Mouse (Mus musculus) left cerebral cortex, adult 2 months (tissue): ENCODE measurements around the gene Sema6d. TPM values are rescaled to one million over a fixed set of nuclear protein-coding genes. Genes with fewer than 3 reads are reported as not detected.

Experiments
- DNase-seq, 2 experiments: peaks; one replicate each; pipeline ENCODE4 v3.0.0; 2021 to 2022; ENCODE audit warnings: low spot score in 2 of 2, mixed read lengths in 1 of 2; ENCODE audit errors: extremely low spot score in 1 of 2
- H3K27ac ChIP-seq: fragments of 200-600 bp; 2 replicates; pipeline ENCODE4 v1.8.1; 2022
- H3K4me3 ChIP-seq: fragments of 200-600 bp; 2 replicates; pipeline ENCODE4 v1.8.1; 2022
- CTCF ChIP-seq: fragments of 200-600 bp; IDR thresholded peaks from 2 replicates; pipeline ENCODE4 v1.8.1; 2022; ENCODE audit warnings: antibody characterized with exemption, mild to moderate bottlenecking, moderate library complexity
- intact Hi-C: fragments of 180-260 bp; cut with DNase I; formaldehyde crosslinking; loops from one replicate; pipeline ENCODE4 v1.15.1; 2025
- total RNA-seq, 2 experiments: library from RNA; stranded (reverse); gene quantifications; 2 replicates each; pipeline ENCODE4 v1.2.3; 2021

Sema6d gene
- total RNA-seq, 2 experiments from 2014 or later, result 45.3 to 50.4 TPM

GRCm38 (mm10) chr2:124616746-124617145, 527.0 kb downstream of the Sema6d start:
- intact Hi-C loops, result no loop called here
- TF ChIP-seq CTCF, result no peak
- H3K4me3 ChIP-seq, result no peak overlapping the region
- no peak overlapping the region for H3K27ac ChIP-seq
- DNase-seq, result no peak

- TF ChIP-seq CTCF, result no peak
- DNase-seq, result no peak
Measured at GRCm38 (mm10) chr2:124617440-124617839, 527.7 kb downstream of the Sema6d start.

DNA sequence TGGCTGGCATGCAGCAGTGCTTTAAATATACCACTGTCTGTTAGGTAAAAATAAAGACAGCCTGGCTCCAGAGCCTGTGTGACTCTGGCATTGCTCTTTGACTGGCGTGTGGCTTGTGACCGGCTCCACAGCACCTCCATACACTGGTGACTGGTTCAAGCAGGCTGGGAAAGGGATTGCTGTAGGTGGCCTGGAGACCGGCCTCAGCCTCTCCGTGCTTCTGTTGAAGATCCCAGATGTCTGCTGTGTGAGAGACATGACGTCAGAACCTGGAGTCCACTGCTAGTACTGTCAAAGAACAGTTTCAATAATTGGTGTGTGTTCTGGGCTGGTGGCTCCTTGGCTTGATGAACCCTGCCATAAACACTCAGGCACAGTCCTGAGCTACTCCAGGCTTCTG, 528.3 kb downstream of the Sema6d start:
- no peak for DNase-seq
- TF ChIP-seq CTCF, result no peak
- intact Hi-C loops, result no loop called here
- Histone ChIP-seq H3K4me3 (no peak overlapping the region), H3K27ac (no peak overlapping the region)

More at GRCm38 (mm10) chr2:124617440-124617839, 527.7 kb downstream of the Sema6d start:
- H3K27ac ChIP-seq, result no peak overlapping the region
- no peak overlapping the region for H3K4me3 ChIP-seq
- intact Hi-C loops, result no loop called here

DNA sequence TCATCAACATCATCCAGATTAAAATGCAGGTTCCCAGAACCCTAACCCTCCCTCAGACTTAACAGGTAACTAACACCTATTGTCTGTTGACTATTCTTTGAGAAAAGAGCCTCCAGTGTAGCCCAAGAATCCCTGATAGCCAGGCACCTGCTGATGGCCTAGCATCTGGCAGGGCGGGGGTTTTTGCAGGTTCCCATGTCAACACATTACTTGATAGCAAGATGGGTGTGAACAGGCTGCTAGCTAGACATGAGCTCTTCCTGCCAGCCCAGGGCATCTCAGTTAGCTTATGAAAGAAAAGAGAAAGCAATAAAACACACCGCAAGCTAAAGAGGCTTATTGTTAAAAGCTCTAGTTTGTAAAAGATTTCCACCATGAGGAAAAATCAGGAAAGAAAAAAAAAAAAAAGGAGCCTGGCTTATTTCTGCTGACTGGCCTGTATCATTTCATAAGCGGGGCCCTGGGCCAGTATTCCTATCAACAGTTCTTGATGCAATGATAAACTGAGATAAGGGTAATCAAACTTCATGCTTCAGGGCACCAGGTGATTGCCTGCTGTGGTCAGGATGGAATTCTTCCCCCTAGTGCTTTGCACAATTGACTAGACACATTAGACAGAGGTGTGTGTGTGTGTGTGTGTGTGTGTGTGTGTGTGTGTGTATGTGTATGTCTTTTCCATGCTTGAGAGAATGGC, 528.9 kb downstream of the Sema6d start:
- no peak overlapping the region for H3K4me3 ChIP-seq
- H3K27ac ChIP-seq, result no peak overlapping the region
- no peak for TF ChIP-seq CTCF
- intact Hi-C loops, result no loop called here
- no peak for DNase-seq

DNA sequence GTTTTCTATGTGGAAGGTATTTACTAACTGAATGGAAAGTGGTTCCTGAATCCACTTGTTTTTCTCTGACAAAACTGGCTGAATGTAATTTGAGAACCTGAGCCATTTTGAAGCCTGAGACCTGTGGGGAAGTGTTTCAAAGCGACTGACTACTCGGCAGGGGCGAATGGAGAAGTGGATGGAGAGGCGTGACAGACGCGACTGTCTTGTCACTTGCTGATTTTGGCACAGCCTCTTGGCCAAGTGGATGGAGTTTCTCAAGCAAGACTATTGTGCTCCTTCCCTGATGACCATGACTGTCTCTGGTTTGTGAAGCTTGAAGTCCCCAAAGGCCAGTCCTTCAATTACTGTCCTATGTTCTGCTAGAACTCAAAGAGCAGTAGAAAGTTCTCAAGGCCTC, 530.7 kb downstream of the Sema6d start:
- intact Hi-C loops, result no loop called here
- Histone ChIP-seq H3K27ac (no peak overlapping the region), H3K4me3 (no peak overlapping the region)
- DNase-seq, result no peak
- TF ChIP-seq CTCF, result no peak

DNA sequence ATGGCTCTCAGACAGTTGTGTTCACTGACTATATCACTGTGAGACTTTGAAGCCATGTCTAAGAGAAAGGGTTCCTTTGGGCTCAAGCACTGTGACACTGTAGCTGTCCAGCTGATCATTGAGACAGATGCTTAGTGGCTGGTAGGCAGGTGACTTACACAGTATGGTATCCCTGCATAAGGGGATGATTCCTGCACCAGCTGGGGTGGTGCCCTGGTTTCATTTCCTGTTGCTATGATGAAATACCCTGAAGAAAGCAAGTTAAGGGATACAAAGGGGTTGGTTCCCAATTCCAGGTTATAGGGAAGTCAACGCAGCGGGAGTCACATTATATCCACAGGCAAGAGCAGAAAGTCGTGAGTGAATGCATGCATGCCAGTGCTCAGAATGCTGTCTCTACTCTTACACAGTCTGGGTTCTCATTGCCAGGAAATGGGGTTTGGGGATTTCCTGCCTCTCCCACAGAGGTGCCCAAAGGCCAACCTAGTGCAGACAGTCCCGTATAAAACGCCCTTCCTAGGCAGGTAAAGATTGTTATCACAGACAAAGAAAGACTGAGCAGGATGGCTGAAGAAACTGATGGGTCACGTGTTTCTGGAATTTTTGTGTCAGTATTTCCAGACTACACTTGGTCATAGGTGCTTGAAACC, 532.3 kb downstream of the Sema6d start:
- intact Hi-C loops, result no loop called here
- H3K27ac ChIP-seq, result no peak overlapping the region
- H3K4me3 ChIP-seq, result no peak overlapping the region
- no peak for TF ChIP-seq CTCF
- DNase-seq, result no peak

GRCm38 (mm10) chr2:124624247-124624929, 534.6 kb downstream of the Sema6d start:
- DNase-seq, result no peak
- no peak for TF ChIP-seq CTCF
- Histone ChIP-seq H3K27ac (no peak overlapping the region), H3K4me3 (no peak overlapping the region)
- intact Hi-C loops, result no loop called here

DNA sequence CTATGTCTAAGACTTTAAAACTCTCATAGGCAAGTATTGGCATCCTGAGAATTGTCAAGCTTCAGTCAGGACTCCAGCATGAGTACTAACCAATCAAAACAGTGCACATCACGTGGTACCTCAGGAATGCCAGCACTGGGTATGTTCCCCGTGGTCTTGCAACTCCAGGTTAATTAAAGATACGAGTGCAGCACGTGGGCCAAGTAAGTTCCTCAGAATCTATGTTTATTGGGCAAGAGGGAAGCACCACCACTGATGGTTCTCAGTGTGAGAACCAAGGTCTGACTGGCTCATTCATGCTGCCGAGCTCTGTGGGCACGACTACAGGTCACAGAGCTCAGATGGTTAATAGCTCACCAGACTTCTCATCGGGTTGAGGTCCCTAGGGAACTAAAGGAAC, 536.7 kb downstream of the Sema6d start:
- no peak for TF ChIP-seq CTCF
- intact Hi-C loops, result no loop called here
- DNase-seq, result no peak
- no peak overlapping the region for H3K27ac ChIP-seq
- no peak overlapping the region for H3K4me3 ChIP-seq

DNA sequence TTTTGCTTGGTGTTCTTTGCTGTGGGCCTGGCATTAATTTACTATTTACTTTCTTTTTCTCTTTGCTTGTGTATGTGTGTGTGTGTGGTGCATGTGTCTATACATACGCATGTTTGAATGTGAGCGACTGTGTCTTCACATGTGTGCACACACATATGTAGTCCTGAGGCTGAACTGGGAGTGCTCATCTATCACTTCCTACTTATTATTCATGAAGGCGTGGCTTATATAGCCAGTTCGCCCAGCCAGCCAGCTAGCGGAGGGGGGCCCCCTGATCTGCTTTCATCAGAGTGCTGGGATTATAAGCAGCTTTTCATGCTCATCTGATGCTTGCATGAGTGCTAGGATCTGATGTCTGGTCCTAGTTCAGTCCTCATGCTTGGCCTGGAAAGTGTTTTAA, 537.9 kb downstream of the Sema6d start:
- no peak for DNase-seq
- H3K27ac ChIP-seq, result no peak overlapping the region
- intact Hi-C loops, result no loop called here
- H3K4me3 ChIP-seq, result no peak overlapping the region
- no peak for TF ChIP-seq CTCF

- no peak for TF ChIP-seq CTCF
- Histone ChIP-seq H3K27ac (no peak overlapping the region), H3K4me3 (no peak overlapping the region)
- intact Hi-C loops, result no loop called here
- no peak for DNase-seq
Measured at GRCm38 (mm10) chr2:124628701-124629100, 538.9 kb downstream of the Sema6d start.

GRCm38 (mm10) chr2:124634400-124634998, 544.7 kb downstream of the Sema6d start:
- no peak overlapping the region for H3K4me3 ChIP-seq
- DNase-seq, result no peak
- intact Hi-C loops, result no loop called here
- H3K27ac ChIP-seq, result no peak overlapping the region
- no peak for TF ChIP-seq CTCF

- H3K4me3 ChIP-seq, result no peak overlapping the region
- intact Hi-C loops, result no loop called here
- H3K27ac ChIP-seq, result no peak overlapping the region
- TF ChIP-seq CTCF, result no peak
- DNase-seq, result no peak
Measured at GRCm38 (mm10) chr2:124635271-124635865, 545.6 kb downstream of the Sema6d start.
